Mouse (Mus musculus) forebrain, postnatal 0 days (tissue): ENCODE results near the gene Oscp1. TPM values are rescaled to one million over a fixed set of nuclear protein-coding genes. Genes with fewer than 3 reads are reported as not detected.

Experiments
- ATAC-seq: fragments of 200-750 bp; cut with Nextera tagmentation; 2 replicates; pipeline ENCODE4 v1.8.0; 2017; ENCODE audit warnings: mild to moderate bottlenecking, moderate library complexity
- DNase-seq: peaks from one replicate; pipeline ENCODE4 v3.0.0-alpha.2; 2015
- H3K27ac ChIP-seq: fragments of 300-500 bp; sonication (generic); 2 replicates; pipeline ENCODE4 v1.5.1; 2014; ENCODE audit warnings: low read depth, mild to moderate bottlenecking, antibody characterized with exemption, low read length, moderate library complexity, mixed read lengths
- H3K27me3 ChIP-seq: fragments of 300-500 bp; sonication (generic); 2 replicates; pipeline ENCODE4 v1.6.1; 2014; ENCODE audit warnings: mild to moderate bottlenecking, low read length, mixed read lengths; ENCODE audit not compliant: insufficient read depth
- H3K36me3 ChIP-seq: fragments of 300-500 bp; sonication (generic); 2 replicates; pipeline ENCODE4 v1.6.1; 2014; ENCODE audit warnings: mild to moderate bottlenecking, moderate library complexity; ENCODE audit not compliant: insufficient read depth
- H3K4me1 ChIP-seq: fragments of 300-500 bp; sonication (generic); 2 replicates; pipeline ENCODE4 v1.6.1; 2014; ENCODE audit warnings: antibody characterized with exemption; ENCODE audit not compliant: insufficient read depth
- H3K4me2 ChIP-seq: fragments of 300-500 bp; sonication (generic); 2 replicates; pipeline ENCODE4 v1.6.1; 2014; ENCODE audit warnings: low read depth, mild to moderate bottlenecking, moderate library complexity
- H3K4me3 ChIP-seq: fragments of 300-500 bp; sonication (generic); 2 replicates; pipeline ENCODE4 v1.5.1; 2014; ENCODE audit warnings: low read depth, low read length, mixed read lengths
- H3K9ac ChIP-seq: fragments of 300-500 bp; sonication (generic); 2 replicates; pipeline ENCODE4 v1.6.1; 2014; ENCODE audit warnings: mild to moderate bottlenecking
- H3K9me3 ChIP-seq: fragments of 300-500 bp; sonication (generic); 2 replicates; pipeline ENCODE4 v1.6.1; 2016; ENCODE audit warnings: low read length
- CTCF ChIP-seq: sonication (generic); IDR thresholded peaks from 2 replicates; pipeline ENCODE4 v1.5.1; 2016; ENCODE audit warnings: antibody characterized with exemption, control low read depth, low read depth
- WGBS: fragments of 180-500 bp; shearing (Covaris S2); extraction: QIAGEN DNeasy Blood & Tissue Kit; methylation state at CpG from one replicate; pipeline ENCODE4 v1.1.7; 2014; 5-methylcytosine and 5-hydroxymethylcytosine counted together
- polyA plus RNA-seq: library from polyadenylated mRNA; unstranded; fragments of >200 nt; fragmentation: Nextera tagmentation; extraction: Ambion mirVana; gene quantifications from 2 replicates; pipeline ENCODE4 v1.2.1, GENCODE M21; 2015
- total RNA-seq: library from RNA; depleted of rRNA; stranded (reverse); fragments of >200 nt; gene quantifications from 2 replicates; pipeline ENCODE4 v1.2.3, GENCODE M21; 2014

The Oscp1 gene
- total and polyA plus RNA-seq, 2 experiments from 2014 or later = 30.8 to 43.7 TPM

- no peak for TF ChIP-seq CTCF
- no peaks in the 10 kb centered on the region for H3K9me3 ChIP-seq
- DNase-seq = no peak
- ATAC-seq = no peak
- no peak overlapping the region for H3K27ac ChIP-seq
- no peak overlapping the region for H3K9ac ChIP-seq
- no peaks in the 10 kb centered on the region for H3K36me3 ChIP-seq
- no peaks in the 10 kb centered on the region for H3K27me3 ChIP-seq
- WGBS = 81% methylated on average over 3 of the region's 3 CpGs
- no peak overlapping the region for H3K4me2 ChIP-seq
- H3K4me3 ChIP-seq = no peak overlapping the region
- no peaks in the 10 kb centered on the region for H3K4me1 ChIP-seq
Measured at GRCm38 (mm10) chr4:126029042-126029441, 29.3 kb upstream of the Oscp1 start.

- H3K27ac ChIP-seq = no peak overlapping the region
- no peak for DNase-seq
- H3K4me1 ChIP-seq = no peaks in the 10 kb centered on the region
- ATAC-seq = no peak
- no peak overlapping the region for H3K9ac ChIP-seq
- no peak for TF ChIP-seq CTCF
- no peaks in the 10 kb centered on the region for H3K9me3 ChIP-seq
- WGBS = 63% methylated on average over 5 of the region's 5 CpGs
- no peak overlapping the region for H3K4me3 ChIP-seq
- H3K27me3 ChIP-seq = no peaks in the 10 kb centered on the region
- H3K36me3 ChIP-seq = no peaks in the 10 kb centered on the region
- H3K4me2 ChIP-seq = no peak overlapping the region
Measured at GRCm38 (mm10) chr4:126030705-126031104, 27.7 kb upstream of the Oscp1 start.

- H3K27ac ChIP-seq = no peak overlapping the region
- no peak overlapping the region for H3K4me3 ChIP-seq
- no peak overlapping the region for H3K9ac ChIP-seq
- no peaks in the 10 kb centered on the region for H3K9me3 ChIP-seq
- no peaks in the 10 kb centered on the region for H3K27me3 ChIP-seq
- H3K36me3 ChIP-seq = no peaks in the 10 kb centered on the region
- H3K4me1 ChIP-seq = no peaks in the 10 kb centered on the region
- ATAC-seq (no peak), DNase-seq (no peak)
- WGBS = 90% methylated on average over 5 of the region's 5 CpGs
- H3K4me2 ChIP-seq = no peak overlapping the region
- TF ChIP-seq CTCF = no peak
Measured at GRCm38 (mm10) chr4:126035413-126035812, 23.0 kb upstream of the Oscp1 start.

GRCm38 (mm10) chr4:126046851-126047585, 11.3 kb upstream of the Oscp1 start, which contains the start of gene Mrps15:
Mrps15 (plus strand) TSS chr4:126046925.
- ATAC-seq (peak; percentile 99), DNase-seq (peak; percentile 93)
- peaks cover 5% of the 10 kb centered on the region; the same call in 1 of the 2 replicates for H3K4me1 ChIP-seq
- peak within 1 kb of the TSS; percentile 91 for H3K4me2 ChIP-seq
- H3K27ac ChIP-seq = peak within 1 kb of the TSS; percentile 73
- peak within 1 kb of the TSS; percentile 69 for H3K4me3 ChIP-seq
- WGBS = under 1% methylated on average over 56 of the region's 56 CpGs
- TF ChIP-seq CTCF = no peak
- H3K9ac ChIP-seq = peak within 1 kb of the TSS; percentile 66
- peaks cover 19% of the 10 kb centered on the region for H3K36me3 ChIP-seq
- no peaks in the 10 kb centered on the region for H3K27me3 ChIP-seq
- no peaks in the 10 kb centered on the region for H3K9me3 ChIP-seq

GRCm38 (mm10) chr4:126051617-126052016, 6.7 kb upstream of the Oscp1 start:
- TF ChIP-seq CTCF = no peak
- no peak overlapping the region for H3K4me2 ChIP-seq
- peaks cover 5% of the 10 kb centered on the region; the same call in 1 of the 2 replicates for H3K4me1 ChIP-seq
- DNase-seq (no peak), ATAC-seq (no peak)
- no peak overlapping the region for H3K27ac ChIP-seq
- H3K4me3 ChIP-seq = no peak overlapping the region
- no peaks in the 10 kb centered on the region for H3K27me3 ChIP-seq
- peaks cover 58% of the 10 kb centered on the region for H3K36me3 ChIP-seq
- H3K9me3 ChIP-seq = no peaks in the 10 kb centered on the region
- 69% methylated on average over 7 of the region's 7 CpGs for WGBS
- H3K9ac ChIP-seq = no peak overlapping the region

GRCm38 (mm10) chr4:126057207-126058133, 895 bp upstream of the Oscp1 start:
- H3K4me1 ChIP-seq = peaks cover 11% of the 10 kb centered on the region; the same call in 1 of the 2 replicates
- no peak overlapping the region for H3K27ac ChIP-seq
- WGBS = 16% methylated on average over 19 of the region's 19 CpGs
- no peak for TF ChIP-seq CTCF
- H3K4me2 ChIP-seq = peak overlapping the region; percentile 79
- peaks cover 35% of the 10 kb centered on the region for H3K36me3 ChIP-seq
- no peaks in the 10 kb centered on the region for H3K27me3 ChIP-seq
- peak overlapping the region; percentile 73; the same call in 1 of the 2 replicates for H3K9ac ChIP-seq
- DNase-seq (no peak), ATAC-seq (0 out of 2 replicates have a peak, but pooled peaks have one; percentile 0)
- peak overlapping the region; percentile 59 for H3K4me3 ChIP-seq
- H3K9me3 ChIP-seq = no peaks in the 10 kb centered on the region
